Mouse (Mus musculus): ENCODE measurements around the gene Rasl11b.

Gene Rasl11b

DNA sequence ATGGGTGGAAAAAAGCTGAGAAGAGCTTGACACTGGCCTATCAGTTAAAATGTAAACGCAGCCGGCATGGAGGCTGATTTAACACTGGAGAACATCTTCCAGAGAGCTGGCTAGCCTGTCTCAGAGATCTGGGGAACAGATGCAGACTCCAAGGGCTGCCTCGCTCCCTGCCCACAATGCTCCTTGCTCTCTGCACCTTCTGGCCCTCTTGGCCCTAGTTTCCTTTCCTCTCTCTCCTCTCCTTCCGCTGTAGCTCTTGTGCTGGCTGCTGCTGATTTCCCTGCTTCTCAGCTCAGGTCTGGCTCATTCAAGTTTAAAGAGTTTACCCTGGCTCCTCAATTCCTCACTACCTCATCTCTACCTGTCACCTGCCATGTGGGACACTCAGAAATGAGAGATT lies 14.6 kb downstream of the Rasl11b start:
- no peak for DNase-seq (ENCODE audit: low read depth)

DNA sequence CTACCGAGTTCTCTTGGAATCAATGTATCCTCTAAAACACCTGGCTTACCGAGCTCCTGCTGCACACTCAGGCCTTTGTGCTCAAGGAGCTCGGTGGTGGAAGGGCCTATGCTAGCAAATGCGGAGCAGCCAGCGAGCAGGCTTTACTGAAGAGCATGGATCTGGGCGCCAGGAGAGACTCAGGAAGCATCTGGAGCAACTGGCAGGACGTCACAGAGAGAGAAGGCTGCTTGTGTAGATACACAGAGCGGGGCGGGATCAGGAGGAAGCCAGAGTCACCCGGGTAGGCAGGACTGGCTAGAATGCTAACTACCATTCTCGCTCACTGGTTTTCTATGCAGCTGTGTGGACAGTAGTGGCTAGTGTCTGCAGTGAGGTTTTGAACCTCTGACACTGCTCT lies 16.3 kb downstream of the Rasl11b start:
- DNase-seq (ENCODE audit: low read depth): no peak

DNA sequence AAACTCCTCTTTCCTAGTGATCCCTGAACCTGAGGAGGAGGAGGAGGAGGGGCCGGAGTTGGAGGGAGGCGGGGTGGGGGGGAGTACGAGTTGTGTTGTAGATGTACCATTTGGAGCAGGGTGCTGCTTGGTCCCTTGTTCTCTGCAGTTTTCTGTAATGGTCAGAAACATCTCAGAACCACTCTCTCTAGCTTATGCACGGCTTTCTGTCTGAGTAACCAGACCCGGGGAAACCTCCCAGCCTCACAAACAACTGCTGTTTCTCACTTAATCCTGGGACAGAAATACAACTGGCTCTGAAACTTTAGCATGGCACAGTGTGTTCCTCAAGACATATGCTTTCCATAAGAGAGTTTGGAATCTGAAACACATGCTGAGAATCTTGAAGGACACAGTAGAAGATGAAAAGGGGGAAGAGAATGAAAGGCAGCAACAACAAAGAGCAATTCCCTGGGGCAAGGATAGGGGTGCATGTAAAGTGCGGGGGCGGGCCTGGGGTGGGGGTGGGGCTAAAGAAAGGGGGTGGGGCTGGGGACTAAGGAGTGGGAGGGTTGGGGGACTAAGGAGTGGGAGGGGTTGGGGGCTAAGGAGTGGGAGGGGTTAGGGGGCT lies 19.5 kb downstream of the Rasl11b start:
- DNase-seq (ENCODE audit: low read depth): no peak

DNA sequence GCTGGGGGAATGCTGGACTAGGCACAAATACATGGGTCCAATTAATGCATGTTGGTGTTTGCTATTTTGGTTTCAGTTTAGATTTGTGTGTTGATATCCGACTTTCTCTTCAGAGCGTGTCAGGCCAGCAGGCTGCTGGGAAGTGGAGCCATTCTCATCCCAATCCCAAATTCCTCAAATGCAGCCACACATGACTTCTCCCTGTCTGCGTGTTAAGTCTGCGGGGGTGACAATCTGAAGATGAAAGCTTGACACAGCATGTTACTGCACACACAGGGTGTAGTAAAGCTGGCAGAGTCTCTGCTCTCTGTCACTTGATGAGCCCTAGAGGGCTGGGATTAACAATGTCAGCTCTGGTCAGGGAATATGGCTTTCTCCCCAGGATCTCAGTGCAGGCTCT lies 20.0 kb downstream of the Rasl11b start:
- no peak for DNase-seq (ENCODE audit: low read depth)

DNA sequence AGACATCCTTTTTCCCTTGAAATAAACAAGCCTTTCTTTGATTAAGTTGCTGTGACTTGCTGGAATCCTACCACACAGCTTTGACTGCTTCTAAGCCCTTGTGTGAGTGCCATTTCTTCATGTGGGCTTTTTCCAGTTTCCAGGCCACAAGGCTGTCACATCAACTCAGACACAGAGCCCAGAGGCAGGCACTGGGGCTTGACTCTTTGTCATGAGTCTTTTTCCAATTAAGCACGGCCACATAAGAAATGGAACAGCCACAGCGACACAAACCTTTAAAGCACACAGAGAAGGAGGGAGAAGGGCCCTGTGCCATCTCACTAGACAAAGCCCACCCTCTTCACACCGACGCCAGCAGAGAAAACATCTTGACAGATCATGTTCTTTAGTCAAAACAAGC lies 23.4 kb downstream of the Rasl11b start:
- no peak for DNase-seq (ENCODE audit: low read depth)

DNA sequence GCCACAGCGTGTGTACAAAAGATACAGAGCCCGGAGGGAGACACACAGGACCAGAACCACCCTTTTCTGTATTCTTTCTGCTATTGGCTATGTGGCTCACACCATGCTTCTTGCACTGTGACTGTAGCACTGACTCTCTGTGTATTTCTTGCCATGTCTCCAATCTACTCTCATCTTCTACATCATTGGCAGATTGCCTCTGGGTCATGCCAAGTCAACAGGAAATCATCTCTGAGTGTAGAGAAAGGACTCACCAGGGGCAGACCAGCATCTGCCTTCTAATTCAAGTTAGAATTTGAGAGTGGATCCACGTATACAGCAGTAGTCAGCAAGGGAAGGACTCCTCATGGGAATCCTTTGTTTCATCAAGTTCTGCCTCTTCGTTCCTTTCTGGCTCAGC lies 27.5 kb downstream of the Rasl11b start:
- DNase-seq (ENCODE audit: low read depth): no peak

DNA sequence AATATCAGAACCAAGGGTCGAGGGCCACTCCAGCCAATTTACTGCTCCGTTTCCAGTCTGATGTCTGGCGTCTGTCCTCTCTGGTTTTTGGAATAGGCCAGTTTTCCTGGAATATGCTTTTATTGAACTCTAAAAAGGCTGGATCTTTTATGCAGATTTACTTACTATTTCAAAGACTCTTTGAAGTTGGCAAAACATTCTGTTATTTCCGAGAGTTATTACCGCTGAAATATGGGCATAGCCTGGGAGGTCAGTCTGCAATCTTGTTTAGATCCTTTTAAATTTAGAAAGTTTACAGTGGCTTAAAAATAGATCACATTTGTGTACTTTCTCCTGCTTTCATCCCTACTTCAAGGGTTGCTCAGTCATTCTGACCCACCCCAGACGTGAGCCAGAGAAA lies 29.4 kb downstream of the Rasl11b start:
- no peak for DNase-seq (ENCODE audit: low read depth)

DNA sequence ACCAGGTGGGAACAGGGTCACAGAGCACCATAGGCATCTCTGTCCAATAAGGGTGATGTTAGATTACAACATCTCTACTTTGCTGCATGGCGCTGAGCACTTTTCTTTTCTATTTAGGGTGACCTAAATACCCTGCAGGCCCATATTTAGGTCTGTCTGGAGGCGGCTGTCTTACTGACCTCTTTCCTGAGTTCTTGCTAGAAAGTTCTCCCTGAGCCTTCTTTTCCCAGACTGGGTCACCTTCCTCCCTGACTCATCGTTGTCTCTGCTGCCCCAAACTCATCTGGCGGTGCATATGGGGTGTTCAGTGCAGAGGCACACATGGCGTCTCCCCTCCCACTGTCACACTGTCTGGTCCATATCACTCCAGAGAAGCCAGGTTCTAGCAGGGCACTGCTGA lies 31.1 kb downstream of the Rasl11b start:
- no peak for DNase-seq (ENCODE audit: low read depth)

DNA sequence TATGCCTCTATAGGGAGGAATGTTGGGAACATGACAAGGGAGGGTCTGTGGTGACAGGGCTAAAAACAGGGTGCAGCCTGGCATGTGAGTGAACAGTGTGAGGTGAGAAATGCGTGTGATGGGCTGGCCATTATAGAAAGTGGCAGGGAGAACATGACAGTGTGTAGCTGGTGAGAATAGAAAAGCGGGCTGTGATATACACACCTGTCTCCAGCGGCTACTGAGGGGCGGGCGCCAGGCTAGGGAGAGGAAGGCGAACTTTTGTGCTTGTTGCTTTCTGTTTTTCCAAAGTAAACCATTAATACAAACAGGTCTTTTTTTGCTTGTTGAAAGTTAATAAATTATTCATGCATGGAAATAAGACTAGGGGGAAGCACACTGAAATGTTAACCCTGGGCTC lies 32.3 kb downstream of the Rasl11b start:
- DNase-seq (ENCODE audit: low read depth): no peak

DNA sequence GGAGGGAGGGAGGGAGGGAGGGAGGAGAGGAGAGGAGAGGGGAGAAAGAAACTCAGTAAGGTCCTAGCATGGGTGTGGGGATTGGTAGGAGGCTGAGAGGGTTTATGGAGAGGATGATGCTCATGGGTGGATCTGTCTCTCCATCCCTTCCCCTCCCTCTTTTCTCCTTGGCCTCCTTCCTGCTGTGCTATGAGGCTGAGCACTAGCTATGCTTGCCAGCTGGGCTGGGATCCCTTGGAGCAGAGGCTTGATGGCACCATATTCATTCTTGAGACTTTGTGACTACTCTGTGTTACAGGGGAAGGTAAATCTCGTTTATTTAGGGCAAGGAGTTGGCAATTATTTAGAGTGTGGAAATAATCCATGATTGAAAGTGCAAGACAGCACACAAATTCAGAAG lies 33.9 kb downstream of the Rasl11b start:
- no peak for DNase-seq (ENCODE audit: low read depth)

DNA sequence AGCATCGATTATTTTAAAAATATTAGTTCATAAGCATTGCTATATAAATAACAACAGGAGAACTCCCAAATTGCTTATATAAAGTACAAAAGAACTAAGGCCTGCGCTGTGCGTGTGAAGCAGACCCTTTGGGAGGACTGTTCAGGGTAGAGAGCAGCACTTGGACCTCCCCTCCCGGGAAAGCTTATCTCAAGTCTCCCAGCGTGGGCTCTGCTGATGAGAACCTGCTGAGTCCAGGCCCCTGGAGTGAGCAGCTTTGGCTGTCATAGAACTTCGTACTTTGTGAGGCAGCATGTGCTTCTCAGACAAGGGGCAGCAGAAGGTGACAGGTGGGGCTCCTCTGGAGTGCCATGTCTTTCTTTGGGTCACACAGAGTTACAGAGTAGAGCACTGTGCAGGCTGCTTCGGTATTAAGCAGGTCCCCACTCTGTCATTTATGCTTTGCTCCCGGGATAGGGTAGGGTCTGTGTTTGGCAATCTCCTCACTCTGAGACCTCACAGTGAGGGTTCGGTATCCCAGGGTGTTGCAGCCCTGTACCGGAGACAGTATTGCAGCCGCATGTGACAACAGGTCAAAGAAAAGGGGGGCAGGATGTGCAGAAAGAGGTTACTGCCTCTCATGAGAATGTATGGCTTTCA lies 34.8 kb downstream of the Rasl11b start:
- DNase-seq (ENCODE audit: low read depth): no peak

DNA sequence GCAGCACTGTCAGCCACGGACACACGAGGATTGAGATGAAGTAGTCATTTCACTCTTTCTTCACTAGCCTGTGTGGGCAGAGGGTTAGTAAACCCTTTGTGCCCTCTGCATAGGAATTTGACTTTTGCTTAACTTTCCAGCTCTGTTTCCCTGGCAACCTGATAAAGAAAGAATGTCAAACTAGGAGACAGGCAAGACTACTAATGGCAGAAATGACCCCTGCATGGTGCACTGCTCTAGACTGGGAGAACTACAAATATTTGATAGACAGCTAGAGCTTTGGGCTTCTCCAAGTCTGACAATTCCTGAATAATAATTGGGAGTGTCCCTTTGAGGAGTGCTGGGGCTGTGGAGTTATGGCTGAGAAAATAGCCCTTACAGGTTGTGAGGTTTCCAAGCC lies 35.4 kb downstream of the Rasl11b start:
- no peak for DNase-seq (ENCODE audit: low read depth)

DNA sequence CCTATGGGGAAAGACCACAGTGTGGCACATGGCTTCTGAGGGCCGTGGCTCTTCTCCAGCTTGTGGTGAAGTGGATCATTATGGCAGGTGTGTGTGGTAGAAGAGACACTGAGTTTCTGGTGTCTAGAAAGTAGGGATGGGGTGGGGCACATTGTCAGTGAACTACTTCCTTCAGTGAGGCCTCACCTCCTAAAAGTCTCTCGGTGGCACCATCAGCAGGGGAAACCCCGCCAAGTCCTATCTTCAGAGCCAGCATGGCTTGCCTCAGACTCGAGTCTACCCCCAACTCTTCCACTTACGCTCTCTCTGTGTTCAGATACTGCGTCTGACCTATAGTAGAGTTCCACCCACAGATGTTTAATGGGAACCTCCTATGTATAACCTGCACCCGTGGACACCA lies 38.7 kb downstream of the Rasl11b start:
- DNase-seq (ENCODE audit: low read depth): no peak

DNA sequence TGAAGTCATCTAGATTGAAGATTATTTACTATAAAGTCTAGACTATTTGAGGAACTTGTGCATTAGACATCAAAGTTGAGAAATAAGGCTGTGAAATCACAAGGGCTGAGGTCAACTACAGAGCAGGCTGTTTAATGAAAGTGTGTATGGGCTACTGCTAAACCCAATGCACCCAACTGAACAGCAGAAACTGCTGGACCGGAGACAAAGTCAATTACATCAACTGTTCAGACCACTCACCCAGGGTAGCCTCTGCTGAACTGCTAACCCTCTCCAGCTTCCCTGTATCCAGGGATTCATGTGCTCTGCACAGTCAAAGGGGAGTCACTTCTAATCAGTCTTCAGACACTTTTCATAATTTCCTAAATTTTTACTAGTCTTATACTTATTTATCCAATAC lies 44.3 kb downstream of the Rasl11b start:
- no peak for DNase-seq (ENCODE audit: low read depth)

DNA sequence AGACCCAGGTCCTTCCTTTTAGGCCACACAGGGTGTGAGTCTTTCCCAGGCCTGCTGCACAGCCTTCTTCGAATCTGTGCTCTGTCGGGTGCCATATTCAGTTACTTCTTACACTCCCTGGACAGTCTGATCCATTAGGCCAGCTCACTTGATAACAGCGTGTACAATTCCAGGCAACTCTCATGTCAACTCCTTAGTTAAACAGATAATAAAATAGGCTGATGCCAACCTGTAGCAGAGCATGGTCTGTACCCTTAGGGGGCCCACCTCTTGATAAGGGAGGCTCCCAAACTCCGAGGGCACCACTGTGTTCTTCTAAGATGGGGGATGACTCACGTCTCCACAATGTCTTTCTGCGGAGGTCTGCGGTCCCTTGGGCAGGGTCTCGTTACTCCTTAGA lies 45.2 kb downstream of the Rasl11b start:
- no peak for DNase-seq (ENCODE audit: low read depth)

DNA sequence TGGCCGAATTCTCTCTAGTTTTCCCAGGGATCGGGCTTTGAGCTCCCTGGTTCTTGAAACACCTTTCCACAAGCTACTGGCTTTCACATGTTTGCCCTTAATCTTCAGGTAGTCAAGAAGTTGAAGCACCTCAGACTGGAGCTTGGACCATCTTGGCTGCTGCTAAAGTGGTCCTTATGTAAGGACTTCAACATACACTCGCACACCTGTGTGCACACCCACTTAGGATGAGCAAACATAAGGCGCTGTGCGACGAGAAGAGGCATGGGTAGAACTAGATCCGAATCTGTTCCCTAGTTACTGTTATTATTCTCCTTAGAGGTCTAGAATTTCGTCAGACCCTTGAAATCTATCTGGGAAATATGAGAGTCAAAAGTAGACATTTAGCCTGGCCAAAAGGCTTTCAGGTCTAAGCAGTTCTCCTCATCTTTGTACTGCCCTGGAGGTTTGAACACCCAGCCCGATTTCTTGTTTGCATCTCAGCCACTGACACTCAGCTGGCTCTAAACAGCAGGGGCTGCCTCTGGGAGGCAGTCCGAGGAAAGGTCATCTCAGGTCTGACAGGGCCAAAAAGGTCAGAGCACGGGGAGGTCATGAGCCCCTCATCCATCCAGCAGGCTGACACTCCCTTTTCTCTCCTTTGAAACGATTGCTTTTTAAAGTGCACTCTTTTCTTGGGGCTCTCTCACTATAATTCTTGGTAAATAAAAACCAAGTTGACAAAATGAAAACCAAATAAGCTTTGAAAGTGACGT lies 46.0 kb downstream of the Rasl11b start:
- DNase-seq (ENCODE audit: low read depth): no peak

DNA sequence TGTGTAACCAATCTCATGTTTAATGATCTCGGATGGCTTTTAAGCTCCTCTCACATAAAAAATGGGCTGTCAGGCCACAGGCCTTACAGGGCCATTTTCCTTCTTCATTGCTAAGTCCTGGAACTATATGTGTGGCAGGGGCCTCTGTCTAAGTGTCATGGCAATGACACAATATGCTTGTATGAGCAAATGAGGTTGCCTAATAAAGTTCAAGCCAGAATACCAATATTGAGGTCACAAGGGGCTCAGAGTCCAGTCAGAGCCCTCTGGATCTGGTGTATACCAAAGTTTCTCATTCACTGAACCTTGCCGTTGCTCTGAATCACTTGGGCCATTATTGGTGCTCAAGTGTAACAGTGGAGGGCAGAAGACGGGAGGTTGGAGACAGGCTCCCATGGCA lies 47.6 kb downstream of the Rasl11b start:
- no peak for DNase-seq (ENCODE audit: low read depth)

DNA sequence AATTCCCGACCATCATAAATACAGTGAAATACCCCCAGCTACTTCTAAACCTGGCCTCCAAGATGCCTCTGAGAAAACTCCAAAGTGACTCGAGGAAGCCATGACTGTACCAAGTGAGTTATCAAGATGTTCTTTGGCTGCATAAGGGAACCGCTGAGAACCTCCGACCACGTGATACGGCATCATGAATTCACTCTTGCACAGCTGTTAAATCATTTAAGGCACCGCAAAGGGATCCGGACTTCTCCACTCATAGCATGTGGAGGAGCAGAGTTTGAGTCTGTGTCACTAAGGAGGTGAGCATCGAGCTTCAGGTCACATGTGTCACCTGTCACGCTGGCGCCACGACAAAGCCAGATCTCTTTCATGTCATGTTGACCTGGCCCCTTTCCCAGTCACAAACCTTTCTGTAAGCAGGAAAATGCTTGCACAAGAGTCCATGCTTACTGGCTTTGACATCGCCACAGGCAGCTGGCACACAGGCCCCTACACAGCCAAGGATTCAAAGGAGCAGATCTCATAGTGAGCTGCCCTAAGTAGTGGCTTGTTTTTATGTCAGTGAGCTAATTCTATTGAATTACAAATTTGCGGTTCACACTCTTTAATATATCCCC lies 49.4 kb downstream of the Rasl11b start:
- no peak for DNase-seq (ENCODE audit: low read depth)

DNA sequence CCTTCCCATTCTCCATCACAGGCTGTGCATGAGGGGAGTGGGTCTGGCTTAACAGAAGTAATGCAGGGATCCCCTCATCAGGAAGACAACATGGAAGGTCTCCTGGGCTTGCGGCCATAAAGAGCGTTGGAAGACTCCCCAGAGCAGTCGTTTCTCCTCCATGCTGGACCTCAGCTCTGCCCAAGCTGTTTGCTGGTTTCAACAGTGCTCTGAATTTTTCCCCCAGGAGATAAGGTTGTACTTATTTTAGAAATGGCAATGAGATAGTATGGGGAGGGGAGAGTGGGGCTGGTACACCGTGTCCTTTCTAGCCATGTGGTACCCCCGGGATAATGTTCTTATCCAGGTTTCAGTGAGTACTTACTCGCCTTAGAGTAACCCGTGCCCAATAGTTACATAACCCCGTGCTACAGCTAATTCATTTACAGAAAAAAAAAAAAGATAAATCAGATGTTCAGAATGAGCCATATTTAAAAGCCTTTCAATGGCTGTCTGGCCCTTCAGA lies 50.6 kb downstream of the Rasl11b start:
- DNase-seq (ENCODE audit: low read depth): no peak

DNA sequence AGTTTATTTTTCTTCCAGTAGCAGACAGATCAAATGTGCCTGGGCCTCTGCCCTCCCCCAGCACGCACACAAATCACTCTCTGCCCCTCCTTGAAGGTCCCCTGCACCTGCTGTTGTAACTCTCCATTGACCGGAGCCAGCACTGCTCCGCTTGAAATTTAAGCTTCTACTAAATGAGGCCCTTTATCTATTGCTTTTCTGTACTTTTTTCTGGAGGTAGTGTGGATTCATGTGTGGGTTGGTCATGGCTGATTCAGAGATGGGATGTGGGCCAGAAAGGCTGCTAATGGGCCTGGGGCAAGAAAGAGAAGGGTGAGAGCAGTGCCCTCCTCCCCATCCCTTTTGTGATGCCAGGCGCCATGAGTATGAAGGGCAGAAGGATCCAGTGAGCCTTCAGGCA lies 51.4 kb downstream of the Rasl11b start:
- no peak for DNase-seq (ENCODE audit: low read depth)

DNA sequence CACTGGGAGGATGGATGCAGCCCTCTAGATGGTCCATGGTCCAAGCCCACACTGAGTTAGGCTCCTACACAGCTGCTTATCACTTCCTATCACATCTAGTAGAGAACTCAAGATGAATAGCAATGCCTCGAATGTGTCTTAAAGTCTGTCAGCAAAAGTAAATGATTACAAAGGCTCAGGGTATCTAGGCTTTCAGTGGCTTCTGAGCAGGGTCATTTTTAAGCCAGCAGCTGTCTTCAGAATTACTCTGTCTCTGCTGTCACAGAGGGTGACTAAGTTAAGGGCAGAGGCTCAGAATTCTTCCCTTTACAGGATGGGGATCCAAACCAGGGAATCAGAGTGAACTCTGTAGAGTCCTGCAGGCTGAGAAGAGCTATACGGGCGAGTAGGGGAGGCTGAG lies 51.9 kb downstream of the Rasl11b start:
- DNase-seq (ENCODE audit: low read depth): no peak
